Mouse (Mus musculus): ENCODE results near the gene Grik4. TPM values are rescaled to one million over a fixed set of nuclear protein-coding genes. Genes with fewer than 3 reads are reported as not detected.

Gene Grik4
- polyA plus RNA-seq, 1 experiment from 2014 or later: 0.43 TPM

DNA sequence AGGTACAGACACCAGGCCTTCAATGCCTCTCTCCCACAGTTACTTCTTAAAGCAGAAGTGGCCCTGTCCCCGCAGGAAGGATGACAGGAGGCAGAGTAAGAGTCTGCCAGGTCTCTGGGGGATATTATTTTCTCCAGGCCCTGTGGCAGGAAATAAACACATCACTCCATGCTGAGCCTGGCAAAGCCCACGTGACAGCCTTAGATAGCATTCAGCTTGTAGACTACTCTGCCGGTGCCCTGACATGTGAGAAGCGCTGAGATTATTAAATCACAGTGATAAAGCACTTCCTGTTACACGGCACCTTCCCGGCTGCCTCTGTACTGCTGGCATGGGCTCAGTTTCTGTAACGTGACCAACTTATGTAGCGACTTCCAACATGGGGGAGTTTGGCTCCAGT, 148.4 kb downstream of the Grik4 start:
- ATAC-seq (replicated peaks; ENCODE audit: insufficient number of reproducible peaks, low FRiP score, low TSS enrichment): no peak
- Histone ChIP-seq H3K4me2 (no peak overlapping the region), H3K4me1 (ENCODE audit: control insufficient read depth, insufficient read depth, low read length) (peaks cover 7% of the 10 kb centered on the region; the same call in 1 of the 2 replicates), H3K4me3 (ENCODE audit: low read depth, low read length) (no peak overlapping the region), H3K27ac (ENCODE audit: low read depth, low read length) (no peak overlapping the region), H3K9ac (ENCODE audit: low read depth, low read length) (no peak overlapping the region), H3K9me3 (replicated peaks; ENCODE audit: control insufficient read depth, low read length) (no peaks in the 10 kb centered on the region), H3K27me3 (ENCODE audit: control insufficient read depth, insufficient read depth, low read length) (peaks cover 24% of the 10 kb centered on the region), H3K36me3 (ENCODE audit: control insufficient read depth, insufficient read depth, low read length) (no peaks in the 10 kb centered on the region)
- 25% methylated on average over 8 of the region's 8 CpGs for WGBS (ENCODE audit: insufficient replicate concordance)

DNA sequence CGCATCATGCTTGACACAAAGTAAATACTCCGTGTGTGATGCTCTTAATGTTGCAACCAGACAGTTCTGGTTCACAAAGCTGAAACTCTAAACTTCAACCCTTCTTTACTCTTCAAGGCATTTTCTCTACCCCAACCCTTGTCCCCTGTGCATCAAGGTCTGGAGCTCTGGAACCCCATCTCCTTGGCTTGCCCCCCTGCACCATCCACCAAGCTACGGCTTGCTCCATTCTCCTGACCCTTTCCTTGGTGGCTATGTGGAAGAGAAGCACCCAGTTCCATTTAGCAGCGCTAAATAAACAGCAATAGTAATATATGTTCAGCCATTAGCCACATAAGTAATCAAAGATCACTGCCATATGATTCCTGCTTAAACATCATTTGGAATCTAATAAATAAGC, 150.3 kb downstream of the Grik4 start:
- Histone ChIP-seq H3K27ac (ENCODE audit: low read depth, low read length) (no peak overlapping the region), H3K4me3 (ENCODE audit: low read depth, low read length) (no peak overlapping the region), H3K9ac (ENCODE audit: low read depth, low read length) (no peak overlapping the region), H3K4me2 (no peak overlapping the region), H3K9me3 (replicated peaks; ENCODE audit: control insufficient read depth, low read length) (no peaks in the 10 kb centered on the region), H3K4me1 (ENCODE audit: control insufficient read depth, insufficient read depth, low read length) (peaks cover 7% of the 10 kb centered on the region; the same call in 1 of the 2 replicates), H3K27me3 (ENCODE audit: control insufficient read depth, insufficient read depth, low read length) (peaks cover 24% of the 10 kb centered on the region), H3K36me3 (ENCODE audit: control insufficient read depth, insufficient read depth, low read length) (no peaks in the 10 kb centered on the region)
- no peak for ATAC-seq (replicated peaks; ENCODE audit: insufficient number of reproducible peaks, low FRiP score, low TSS enrichment)
- WGBS (ENCODE audit: insufficient replicate concordance): 84% methylated on average over 4 of the region's 4 CpGs

GRCm38 (mm10) chr9:42793581-42793980, 150.7 kb downstream of the Grik4 start:
- H3K27ac ChIP-seq (ENCODE audit: low read depth, low read length): no peak overlapping the region
- no peak overlapping the region for H3K4me3 ChIP-seq (ENCODE audit: low read depth, low read length)
- no peak overlapping the region for H3K9ac ChIP-seq (ENCODE audit: low read depth, low read length)
- H3K9me3 ChIP-seq (replicated peaks; ENCODE audit: control insufficient read depth, low read length): no peaks in the 10 kb centered on the region
- ATAC-seq (replicated peaks; ENCODE audit: insufficient number of reproducible peaks, low FRiP score, low TSS enrichment): no peak
- H3K36me3 ChIP-seq (ENCODE audit: control insufficient read depth, insufficient read depth, low read length): no peaks in the 10 kb centered on the region
- H3K4me1 ChIP-seq (ENCODE audit: control insufficient read depth, insufficient read depth, low read length): peaks cover 7% of the 10 kb centered on the region; the same call in 1 of the 2 replicates
- H3K27me3 ChIP-seq (ENCODE audit: control insufficient read depth, insufficient read depth, low read length): peaks cover 24% of the 10 kb centered on the region
- H3K4me2 ChIP-seq: no peak overlapping the region
- 57% methylated on average over 8 of the region's 8 CpGs for WGBS (ENCODE audit: insufficient replicate concordance)

DNA sequence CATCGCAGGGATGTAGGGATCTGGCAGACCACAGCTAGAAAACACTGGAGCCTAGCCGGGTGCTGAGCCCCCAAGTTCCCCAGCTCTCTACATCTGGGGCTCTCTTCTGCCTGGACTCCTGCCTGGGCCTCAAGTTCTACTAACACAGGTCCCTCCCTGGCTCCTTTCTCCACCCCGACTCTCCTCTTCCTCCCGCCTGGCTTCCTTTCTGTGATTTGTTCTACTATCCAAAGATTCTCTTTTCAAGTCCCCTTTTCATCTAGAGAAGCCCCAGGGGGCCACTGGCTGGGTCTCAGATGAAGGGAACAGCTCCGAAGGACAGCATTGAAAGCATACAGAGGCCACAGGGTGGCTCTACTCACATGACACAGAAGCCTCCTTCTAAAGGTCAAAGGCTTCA, 151.9 kb downstream of the Grik4 start:
- H3K27ac ChIP-seq (ENCODE audit: low read depth, low read length): no peak overlapping the region
- H3K9ac ChIP-seq (ENCODE audit: low read depth, low read length): no peak overlapping the region
- no peaks in the 10 kb centered on the region for H3K36me3 ChIP-seq (ENCODE audit: control insufficient read depth, insufficient read depth, low read length)
- peaks cover 28% of the 10 kb centered on the region for H3K27me3 ChIP-seq (ENCODE audit: control insufficient read depth, insufficient read depth, low read length)
- H3K9me3 ChIP-seq (replicated peaks; ENCODE audit: control insufficient read depth, low read length): no peaks in the 10 kb centered on the region
- no peak overlapping the region for H3K4me3 ChIP-seq (ENCODE audit: low read depth, low read length)
- H3K4me2 ChIP-seq: no peak overlapping the region
- no peak for ATAC-seq (replicated peaks; ENCODE audit: insufficient number of reproducible peaks, low FRiP score, low TSS enrichment)
- 59% methylated on average over 5 of the region's 5 CpGs for WGBS (ENCODE audit: insufficient replicate concordance)
- H3K4me1 ChIP-seq (ENCODE audit: control insufficient read depth, insufficient read depth, low read length): peaks cover 7% of the 10 kb centered on the region; the same call in 1 of the 2 replicates

- Histone ChIP-seq H3K9me3 (replicated peaks; ENCODE audit: control insufficient read depth, low read length) (no peaks in the 10 kb centered on the region), H3K4me3 (ENCODE audit: low read depth, low read length) (no peak overlapping the region), H3K36me3 (ENCODE audit: control insufficient read depth, insufficient read depth, low read length) (no peaks in the 10 kb centered on the region), H3K27me3 (ENCODE audit: control insufficient read depth, insufficient read depth, low read length) (peaks cover 28% of the 10 kb centered on the region), H3K4me1 (ENCODE audit: control insufficient read depth, insufficient read depth, low read length) (peaks cover 7% of the 10 kb centered on the region; the same call in 1 of the 2 replicates), H3K4me2 (no peak overlapping the region), H3K27ac (ENCODE audit: low read depth, low read length) (no peak overlapping the region), H3K9ac (ENCODE audit: low read depth, low read length) (no peak overlapping the region)
- ATAC-seq (replicated peaks; ENCODE audit: insufficient number of reproducible peaks, low FRiP score, low TSS enrichment): no peak
- WGBS (ENCODE audit: insufficient replicate concordance): 75% methylated on average over 12 of the region's 12 CpGs
Observed at GRCm38 (mm10) chr9:42791779-42792178, 152.5 kb downstream of the Grik4 start.

DNA sequence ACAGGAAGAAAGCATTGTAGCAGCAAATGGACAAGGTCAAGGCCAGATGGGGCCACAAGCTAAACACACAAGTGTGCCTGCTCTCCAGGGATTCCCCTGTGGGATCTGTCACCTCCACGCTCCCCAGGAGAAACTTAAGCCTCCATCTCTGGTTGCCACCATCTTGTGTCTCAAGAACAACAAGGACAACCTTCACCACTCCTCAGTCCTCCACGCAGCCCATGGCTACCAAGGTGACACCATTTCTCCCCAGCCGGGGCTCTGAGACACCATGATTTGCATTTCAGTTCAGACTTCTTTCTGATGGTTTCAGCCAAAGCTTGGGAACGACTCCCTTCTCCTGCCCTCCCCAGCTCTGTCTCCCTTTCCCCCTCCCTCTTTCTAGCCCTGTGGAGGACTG, 152.9 kb downstream of the Grik4 start:
- H3K27ac ChIP-seq (ENCODE audit: low read depth, low read length): no peak overlapping the region
- no peaks in the 10 kb centered on the region for H3K9me3 ChIP-seq (replicated peaks; ENCODE audit: control insufficient read depth, low read length)
- H3K4me3 ChIP-seq (ENCODE audit: low read depth, low read length): no peak overlapping the region
- H3K27me3 ChIP-seq (ENCODE audit: control insufficient read depth, insufficient read depth, low read length): peaks cover 28% of the 10 kb centered on the region
- H3K4me1 ChIP-seq (ENCODE audit: control insufficient read depth, insufficient read depth, low read length): peaks cover 7% of the 10 kb centered on the region; the same call in 1 of the 2 replicates
- 66% methylated on average over 4 of the region's 4 CpGs for WGBS (ENCODE audit: insufficient replicate concordance)
- no peak for ATAC-seq (replicated peaks; ENCODE audit: insufficient number of reproducible peaks, low FRiP score, low TSS enrichment)
- H3K36me3 ChIP-seq (ENCODE audit: control insufficient read depth, insufficient read depth, low read length): no peaks in the 10 kb centered on the region
- H3K4me2 ChIP-seq: no peak overlapping the region
- H3K9ac ChIP-seq (ENCODE audit: low read depth, low read length): no peak overlapping the region

DNA sequence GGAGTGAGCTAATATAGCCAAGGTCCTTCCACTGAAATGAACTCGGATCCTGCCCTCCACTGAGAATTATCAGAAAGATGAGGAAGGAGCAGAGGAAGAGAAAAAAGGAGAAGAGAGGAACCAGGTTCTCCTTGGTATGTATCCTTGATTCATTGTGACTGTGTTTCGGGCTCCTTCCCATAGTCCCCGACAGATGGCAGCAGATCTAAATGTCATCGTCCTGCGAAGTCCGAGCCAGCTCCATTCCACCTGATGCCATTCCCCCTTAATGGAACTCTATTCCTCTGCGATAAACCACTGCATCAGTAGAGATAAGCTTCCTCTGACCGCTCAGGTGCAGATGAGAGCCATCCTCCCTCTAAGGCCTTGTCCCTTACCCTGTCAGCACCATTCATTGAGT, 155.8 kb downstream of the Grik4 start:
- WGBS (ENCODE audit: insufficient replicate concordance): 9% methylated on average over 8 of the region's 8 CpGs
- Histone ChIP-seq H3K9me3 (replicated peaks; ENCODE audit: control insufficient read depth, low read length) (no peaks in the 10 kb centered on the region), H3K4me2 (no peak overlapping the region), H3K27ac (ENCODE audit: low read depth, low read length) (no peak overlapping the region), H3K27me3 (ENCODE audit: control insufficient read depth, insufficient read depth, low read length) (peaks cover 21% of the 10 kb centered on the region), H3K9ac (ENCODE audit: low read depth, low read length) (no peak overlapping the region), H3K4me3 (ENCODE audit: low read depth, low read length) (no peak overlapping the region), H3K4me1 (ENCODE audit: control insufficient read depth, insufficient read depth, low read length) (no peaks in the 10 kb centered on the region), H3K36me3 (ENCODE audit: control insufficient read depth, insufficient read depth, low read length) (no peaks in the 10 kb centered on the region)
- ATAC-seq (replicated peaks; ENCODE audit: insufficient number of reproducible peaks, low FRiP score, low TSS enrichment): no peak

GRCm38 (mm10) chr9:42786882-42787281, 157.4 kb downstream of the Grik4 start:
- H3K36me3 ChIP-seq (ENCODE audit: control insufficient read depth, insufficient read depth, low read length): no peaks in the 10 kb centered on the region
- H3K27me3 ChIP-seq (ENCODE audit: control insufficient read depth, insufficient read depth, low read length): peaks cover 9% of the 10 kb centered on the region
- H3K27ac ChIP-seq (ENCODE audit: low read depth, low read length): no peak overlapping the region
- WGBS (ENCODE audit: insufficient replicate concordance): 83% methylated on average over 5 of the region's 5 CpGs
- H3K4me3 ChIP-seq (ENCODE audit: low read depth, low read length): no peak overlapping the region
- no peaks in the 10 kb centered on the region for H3K4me1 ChIP-seq (ENCODE audit: control insufficient read depth, insufficient read depth, low read length)
- no peak overlapping the region for H3K4me2 ChIP-seq
- no peaks in the 10 kb centered on the region for H3K9me3 ChIP-seq (replicated peaks; ENCODE audit: control insufficient read depth, low read length)
- no peak for ATAC-seq (replicated peaks; ENCODE audit: insufficient number of reproducible peaks, low FRiP score, low TSS enrichment)
- no peak overlapping the region for H3K9ac ChIP-seq (ENCODE audit: low read depth, low read length)

DNA sequence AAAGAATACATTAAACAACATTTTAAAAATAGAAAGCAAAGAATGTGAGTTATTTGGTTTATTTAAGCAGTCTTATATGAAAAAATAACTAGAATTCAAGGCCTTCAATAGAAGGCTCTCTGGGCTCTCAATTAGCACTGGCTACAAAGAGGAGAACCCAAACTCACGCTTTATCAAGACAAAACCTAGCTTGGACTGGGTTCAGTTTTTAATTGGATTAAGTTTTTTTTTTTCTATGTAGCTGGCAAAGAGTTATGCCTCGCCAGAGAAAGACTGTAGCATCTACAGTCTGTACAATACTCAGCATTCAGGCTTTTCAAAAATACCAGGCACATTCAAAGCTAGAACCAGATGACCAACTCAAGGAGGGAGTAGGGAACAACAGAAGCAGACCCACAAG, 158.0 kb downstream of the Grik4 start:
- no peak overlapping the region for H3K27ac ChIP-seq (ENCODE audit: low read depth, low read length)
- no peak overlapping the region for H3K4me3 ChIP-seq (ENCODE audit: low read depth, low read length)
- H3K4me1 ChIP-seq (ENCODE audit: control insufficient read depth, insufficient read depth, low read length): no peaks in the 10 kb centered on the region
- 76% methylated on average over 2 of the region's 2 CpGs for WGBS (ENCODE audit: insufficient replicate concordance)
- no peaks in the 10 kb centered on the region for H3K9me3 ChIP-seq (replicated peaks; ENCODE audit: control insufficient read depth, low read length)
- H3K4me2 ChIP-seq: no peak overlapping the region
- no peak overlapping the region for H3K9ac ChIP-seq (ENCODE audit: low read depth, low read length)
- ATAC-seq (replicated peaks; ENCODE audit: insufficient number of reproducible peaks, low FRiP score, low TSS enrichment): no peak
- H3K27me3 ChIP-seq (ENCODE audit: control insufficient read depth, insufficient read depth, low read length): peaks cover 6% of the 10 kb centered on the region; the same call in 1 of the 2 replicates
- no peaks in the 10 kb centered on the region for H3K36me3 ChIP-seq (ENCODE audit: control insufficient read depth, insufficient read depth, low read length)
